In genomic region chr7:144887672-144888071, GRCm38 (mm10) we compare ENCODE assay signal across 23 mouse cellular contexts. TPM values are rescaled to one million over a fixed set of nuclear protein-coding genes. Genes with fewer than 3 reads are reported as not detected.
DNase-seq lines count a peak whose midpoint lies in the region; ATAC-seq and TF ChIP-seq lines count a peak whose summit lies in the region.
"Had no signal": no experiment of that assay in that cellular context is flagged by ENCODE, and none has a peak within 500 bp of the region (broad histone marks: within the 10 kb centered on the region; RNA-seq: fewer than 3 reads in every experiment).

No protein-coding gene starts in this region.

- no peaks in the 10 kb centered on the region for H3K79me2 ChIP-seq in heart, adult 2 months (replicated peaks; ENCODE audit: control insufficient read depth, insufficient read depth, low read length)

- intact Hi-C loops in heart, adult 2 months (cut with DNase I): no loop called here

- H3K27ac ChIP-seq in heart, adult 2 months: no peak overlapping the region
- H3K27ac ChIP-seq in lung, embryonic 14.5 days (ENCODE audit: low read depth): no peak overlapping the region
- H3K27ac ChIP-seq: embryonic facial prominence, embryonic 13.5 days; neural tube, embryonic 12.5 days had no signal

- no peak overlapping the region for H3K9ac ChIP-seq in heart, adult 2 months (ENCODE audit: low read depth, low read length)
- no peak overlapping the region for H3K9ac ChIP-seq in lung, embryonic 14.5 days
- H3K9ac ChIP-seq: embryonic facial prominence, embryonic 13.5 days; neural tube, embryonic 12.5 days had no signal

- no peak for TF ChIP-seq POLR2A in heart, adult 2 months (IDR thresholded peaks at IDR 0.05; ENCODE audit: insufficient read depth, low read depth, low read length)
- TF ChIP-seq POLR2A in brain, embryonic 14.5 days (IDR thresholded peaks at IDR 0.05; ENCODE audit: borderline replicate concordance, extremely low read depth, insufficient read depth, insufficient read length, poor library complexity, severe bottlenecking): no peak

- no peak overlapping the region for H3K4me3 ChIP-seq in heart, adult 2 months
- no peak overlapping the region for H3K4me3 ChIP-seq in lung, embryonic 14.5 days (ENCODE audit: low read depth, low read length)
- H3K4me3 ChIP-seq: embryonic facial prominence, embryonic 13.5 days; neural tube, embryonic 12.5 days had no signal

- no peaks in the 10 kb centered on the region for H3K4me1 ChIP-seq in heart, adult 2 months (ENCODE audit: control insufficient read depth, insufficient read depth, low read length)
- H3K4me1 ChIP-seq in lung, embryonic 14.5 days (ENCODE audit: insufficient read depth): no peaks in the 10 kb centered on the region
- H3K4me1 ChIP-seq: neural tube, embryonic 12.5 days had no signal

- no peak for TF ChIP-seq EP300 in heart, adult 2 months (IDR thresholded peaks at IDR 0.05; ENCODE audit: insufficient read depth, low read depth, low read length)

- no peak for DNase-seq in heart, adult 2 months
- no peak for DNase-seq in heart, adult 8-10 months (ENCODE audit: low spot score)
- no peak for DNase-seq in lung, embryonic 14.5 days
- no peak for DNase-seq in lung, postnatal 14 days
- no peak for DNase-seq in brain, embryonic 14.5 days (ENCODE audit: low read depth)
- DNase-seq in cerebellum, adult 11 months: no peak
- DNase-seq in B cell, adult 2 months: no peak
- DNase-seq in spleen, postnatal 4 days (ENCODE audit: low spot score in 2 of 2): no peak
- DNase-seq: adrenal gland, postnatal 10 days; cerebellum, adult 8-10 months; gastrocnemius, postnatal 10 days; heart, adult 18-20 months; kidney, postnatal 10 days; layer of hippocampus, adult 9-11 months; lung, postnatal 10 days; right cerebral cortex, postnatal 14 days; thymus, postnatal 36 days had no signal

- TF ChIP-seq CTCF in heart, adult 2 months (IDR thresholded peaks at IDR 0.05): peak; percentile 31
- 0 out of 2 replicates have a peak, but pooled peaks have one; percentile 11 for TF ChIP-seq CTCF in lung, embryonic 14.5 days (IDR thresholded peaks at IDR 0.05; ENCODE audit: low read depth)
- TF ChIP-seq CTCF in brain, embryonic 14.5 days (IDR thresholded peaks at IDR 0.05; ENCODE audit: borderline replicate concordance, extremely low read depth, insufficient read depth, insufficient read length): peak; percentile 24; the same call in 1 of the 2 replicates

- H3K4me2 ChIP-seq in lung, embryonic 14.5 days: no peak overlapping the region
- H3K4me2 ChIP-seq: embryonic facial prominence, embryonic 13.5 days; neural tube, embryonic 12.5 days had no signal

- no peaks in the 10 kb centered on the region for H3K9me3 ChIP-seq in lung, embryonic 14.5 days (ENCODE audit: low read depth, low read length)
- H3K9me3 ChIP-seq: embryonic facial prominence, embryonic 13.5 days; neural tube, embryonic 12.5 days had no signal

- ATAC-seq in lung, embryonic 14.5 days (ENCODE audit: insufficient read depth): no peak

- H3K27me3 ChIP-seq in heart, adult 2 months (ENCODE audit: control insufficient read depth, insufficient read depth, low read length): no peaks in the 10 kb centered on the region
- H3K27me3 ChIP-seq in lung, embryonic 14.5 days (ENCODE audit: insufficient read depth, low read length): peaks cover 17% of the 10 kb centered on the region

- no peaks in the 10 kb centered on the region for H3K36me3 ChIP-seq in heart, adult 2 months (ENCODE audit: control insufficient read depth, insufficient read depth, low read length)
- no peaks in the 10 kb centered on the region for H3K36me3 ChIP-seq in lung, embryonic 14.5 days (ENCODE audit: insufficient read depth)
- H3K36me3 ChIP-seq: embryonic facial prominence, embryonic 13.5 days; neural tube, embryonic 12.5 days had no signal

- 80% methylated on average over 2 of the region's 2 CpGs for WGBS in heart, adult 2 months
- 84% methylated on average over 2 of the region's 2 CpGs for WGBS in lung, embryonic 14.5 days

RNA-seq across cellular contexts. Expression of gene Fgf15, which starts 8.7 kb away (rescaled TPM):
- total RNA-seq in heart, adult 2 months (2021): not detected
- polyA plus RNA-seq in heart, adult 2 months (2012; rRNA removed): not detected in 2 replicates
- not detected for total RNA-seq in heart, adult 8-10 months (2022)
- polyA plus RNA-seq in lung, embryonic 14.5 days (2014; fragmentation: Nextera tagmentation; extraction: Ambion mirVana): not detected in 2 replicates
- polyA plus RNA-seq in brain, embryonic 14.5 days (2012; rRNA removed): 24.6 and 28.4 TPM in 2 replicates
- total RNA-seq: adrenal gland, postnatal 10 days; gastrocnemius, postnatal 10 days; heart, adult 18-20 months; left cerebral cortex, postnatal 10 days had no signal
- polyA plus RNA-seq: cortical plate, adult 2 months; intestine, embryonic 14.5 days had no signal

RNA-seq across cellular contexts. Expression of gene LTO1, which starts 27.2 kb away (rescaled TPM):
- 10 to 100 TPM; 12.5 to 13.1 TPM for total RNA-seq in heart, adult 2 months (2021)
- polyA plus RNA-seq in heart, adult 2 months (2012; rRNA removed): 12.1 and 15.7 TPM in 2 replicates
- 10 to 100 TPM; 14.6 to 18.2 (median 17.4) TPM for total RNA-seq in heart, adult 8-10 months (2022)
- 22.1 and 22.3 TPM in 2 replicates for polyA plus RNA-seq in lung, embryonic 14.5 days (2014; fragmentation: Nextera tagmentation; extraction: Ambion mirVana)
- 40.7 and 42.2 TPM in 2 replicates for polyA plus RNA-seq in brain, embryonic 14.5 days (2012; rRNA removed)

RNA-seq across cellular contexts. Expression of gene Fgf4, which starts 40.5 kb away (rescaled TPM):
- not detected for total RNA-seq in heart, adult 2 months (2021)
- not detected in 2 replicates for polyA plus RNA-seq in heart, adult 2 months (2012; rRNA removed)
- total RNA-seq in heart, adult 8-10 months (2022): not detected
- not detected in 2 replicates for polyA plus RNA-seq in lung, embryonic 14.5 days (2014; fragmentation: Nextera tagmentation; extraction: Ambion mirVana)
- polyA plus RNA-seq in brain, embryonic 14.5 days (2012; rRNA removed): not detected in 2 replicates
- total RNA-seq: adrenal gland, postnatal 10 days; heart, adult 18-20 months; left cerebral cortex, postnatal 10 days had no signal
- polyA plus RNA-seq: cortical plate, adult 2 months; hindbrain, embryonic 11.5 days; intestine, embryonic 14.5 days had no signal

RNA-seq across cellular contexts. Expression of gene Fgf3, which starts 49.8 kb away (rescaled TPM):
- total RNA-seq in heart, adult 2 months (2021): not detected
- not detected in 2 replicates for polyA plus RNA-seq in heart, adult 2 months (2012; rRNA removed)
- not detected for total RNA-seq in heart, adult 8-10 months (2022)
- polyA plus RNA-seq in lung, embryonic 14.5 days (2014; fragmentation: Nextera tagmentation; extraction: Ambion mirVana): not detected in 2 replicates
- polyA plus RNA-seq in brain, embryonic 14.5 days (2012; rRNA removed): 8.6 and 15.4 TPM in 2 replicates
- total RNA-seq: gastrocnemius, postnatal 10 days; heart, adult 18-20 months had no signal
- polyA plus RNA-seq: intestine, embryonic 14.5 days had no signal

RNA-seq across cellular contexts. Expression of gene Ccnd1, which starts 52.1 kb away (rescaled TPM):
- total RNA-seq in heart, adult 2 months (2021): 10 to 100 TPM; 28.3 to 43.6 TPM
- polyA plus RNA-seq in heart, adult 2 months (2012; rRNA removed): 27.3 and 31.4 TPM in 2 replicates
- total RNA-seq in heart, adult 8-10 months (2022): 10 to 100 TPM; 30.1 to 64.0 (median 45.1) TPM
- 148 and 154 TPM in 2 replicates for polyA plus RNA-seq in lung, embryonic 14.5 days (2014; fragmentation: Nextera tagmentation; extraction: Ambion mirVana)
- polyA plus RNA-seq in brain, embryonic 14.5 days (2012; rRNA removed): 46.2 and 55.4 TPM in 2 replicates

Comparison
In these comparisons a context has a peak if more than half of its experiments do, and no peak if none do; other contexts are left out.
1. RNA of gene Fgf15, which starts 8.7 kb away (polyA plus RNA-seq): 24.6 to 28.4 TPM in brain, embryonic 14.5 days; not detected in heart, adult 2 months and not detected in lung, embryonic 14.5 days; every median in the first group is over 10 times any median in the second.
2. Peak in every context shown above with its lines, with median percentiles within 50 percentile points of each other: CTCF ChIP-seq.